Mouse (Mus musculus): ENCODE measurements around the gene Zbtb5.

DNA sequence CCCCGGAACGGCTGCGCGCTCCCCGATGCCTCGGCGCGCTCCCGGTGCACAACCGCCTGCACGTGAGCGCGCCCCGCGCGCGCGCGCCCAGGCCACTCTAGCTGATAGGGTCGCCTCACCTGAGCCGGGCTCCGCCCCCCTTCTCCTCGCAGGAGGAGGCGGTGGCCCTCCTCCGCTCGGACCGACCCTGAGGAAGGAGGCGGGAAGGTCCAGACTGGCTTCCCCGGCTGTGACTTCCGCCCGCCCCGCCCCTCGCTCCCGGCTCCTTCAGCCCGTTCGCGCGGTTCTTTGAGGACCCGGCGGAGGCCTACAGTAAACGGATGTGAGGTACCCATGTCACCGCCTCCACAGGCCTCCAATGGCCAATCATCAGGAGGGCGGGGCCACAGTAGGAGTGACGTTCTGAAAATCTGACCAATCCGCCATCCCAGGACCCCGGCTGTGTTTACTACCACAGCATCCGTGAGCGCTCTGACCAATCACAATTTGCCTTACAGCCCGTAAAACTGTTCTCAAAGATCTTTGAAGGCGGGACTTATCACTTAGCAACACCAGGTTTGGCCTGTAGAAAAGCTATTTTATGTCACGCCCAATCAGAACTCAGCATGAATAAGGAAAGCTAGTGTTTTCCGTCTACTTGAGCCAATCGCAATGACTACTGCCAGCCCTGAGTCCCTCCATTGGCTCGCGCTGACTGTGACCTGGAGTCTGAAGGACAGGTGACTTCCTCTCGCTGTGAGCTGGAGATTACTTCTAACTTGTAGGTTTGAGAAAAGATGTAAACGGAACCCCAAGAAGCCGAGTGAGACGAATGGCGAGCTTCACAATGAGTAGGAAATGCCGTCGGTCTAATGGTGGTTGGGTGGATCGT, at the start of gene Zbtb5:
- TF ChIP-seq CTCF (IDR thresholded peaks at IDR 0.05; ENCODE audit: borderline replicate concordance, insufficient read depth, low read length) (no peak), POLR2A (IDR thresholded peaks at IDR 0.05; ENCODE audit: low read depth, low read length) (peak; percentile 68)
